Mouse (Mus musculus): Measurements from ENCODE around the gene 4933406M09Rik.

- TF ChIP-seq CTCF (IDR thresholded peaks at IDR 0.05; ENCODE audit: borderline replicate concordance, extremely low read depth, insufficient read depth, insufficient read length) (no peak; the same call in 1 of the 2 replicates), POLR2A (IDR thresholded peaks at IDR 0.05; ENCODE audit: borderline replicate concordance, extremely low read depth, insufficient read depth, insufficient read length, poor library complexity, severe bottlenecking) (no peak)
These were observed 45.8 kb upstream of the 4933406M09Rik start for GRCm38 (mm10) chr1:134339757-134340619.
